ENCODE assay signal across 10 mouse cellular contexts in the genomic region with DNA sequence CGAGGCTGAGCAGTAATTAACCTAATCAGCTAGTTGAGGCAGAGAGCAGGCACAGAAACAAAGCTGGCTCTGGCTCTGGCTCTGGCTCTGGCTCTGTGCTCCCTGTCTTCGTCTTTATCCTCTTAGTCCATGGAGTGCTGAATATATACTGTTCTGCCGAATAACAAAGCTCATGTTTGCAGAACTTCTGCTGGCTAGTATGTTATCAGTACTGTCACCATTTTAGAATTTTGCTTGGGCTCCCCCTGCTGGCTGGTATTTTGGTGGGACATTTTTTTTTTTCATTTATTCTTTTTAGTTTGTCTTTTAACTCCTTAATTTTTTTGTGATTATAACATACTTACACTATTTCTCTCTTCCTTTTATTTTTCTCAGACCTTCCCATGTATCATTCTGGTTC.
A peak's percentile ranks its signal among the peaks of the same experiment; 100 is the strongest.
DNase-seq lines count a peak whose midpoint lies in the region; ATAC-seq and TF ChIP-seq lines count a peak whose summit lies in the region.
"Had no signal": no experiment of that assay in that cellular context is flagged by ENCODE, and none has a peak within 500 bp of the region (broad histone marks: within the 10 kb centered on the region; RNA-seq: fewer than 3 reads in every experiment).

No protein-coding gene starts in this region.

- no peaks in the 10 kb centered on the region for H3K79me2 ChIP-seq in MEL (ENCODE audit: control insufficient read depth, insufficient read depth, low read length, poor library complexity)

- H3K9ac ChIP-seq in MEL (ENCODE audit: control insufficient read depth, low read depth, low read length, poor library complexity, severe bottlenecking), result no peak overlapping the region
- no peak overlapping the region for H3K9ac ChIP-seq in forebrain, embryonic 16.5 days (replicated peaks; ENCODE audit: low read depth, low read length)

- no peaks in the 10 kb centered on the region for H3K27me3 ChIP-seq in MEL (ENCODE audit: control insufficient read depth in 1 of 2, insufficient read depth in 2 of 2, low read length in 2 of 2)
- no peaks in the 10 kb centered on the region for H3K27me3 ChIP-seq in forebrain, embryonic 16.5 days (replicated peaks; ENCODE audit: control insufficient read depth, insufficient read depth, low read length)
- H3K27me3 ChIP-seq: megakaryocyte, embryonic 14.5 days had no signal

- peak overlapping the region; percentile 57 for H3K27ac ChIP-seq in left cerebral cortex, adult 2 months
- H3K27ac ChIP-seq in MEL (ENCODE audit: control insufficient read depth, low read depth, low read length), result no peak overlapping the region
- H3K27ac ChIP-seq in forebrain, embryonic 16.5 days (ENCODE audit: low read length), result no peak overlapping the region

- 44% methylated on average over 3 of the region's 3 CpGs for WGBS in forebrain, embryonic 16.5 days

- H3K4me2 ChIP-seq in forebrain, embryonic 16.5 days (ENCODE audit: low read length), result no peak overlapping the region

- H3K4me3 ChIP-seq in left cerebral cortex, adult 2 months, result no peak overlapping the region
- no peak overlapping the region for H3K4me3 ChIP-seq in MEL (ENCODE audit: control insufficient read depth in 1 of 2, insufficient read depth in 1 of 2, low read depth in 2 of 2, low read length in 2 of 2)
- H3K4me3 ChIP-seq in forebrain, embryonic 16.5 days (replicated peaks; ENCODE audit: low read length), result no peak overlapping the region
- H3K4me3 ChIP-seq: erythroblast, embryonic 14.5 days; megakaryocyte, embryonic 14.5 days had no signal

- peak; percentile 69 for TF ChIP-seq CTCF in left cerebral cortex, adult 2 months (IDR thresholded peaks at IDR 0.05)
- peak; percentile 2 to 55 (median 15); a peak in 2 of 6 replicates for TF ChIP-seq CTCF in MEL (IDR thresholded peaks at IDR 0.05 in 2 of 3, conservative IDR thresholded peaks at IDR 0.05 in 1 of 3; ENCODE audit: control insufficient read depth in 1 of 3, insufficient read depth in 1 of 3, low read depth in 2 of 3, low read length in 3 of 3, poor library complexity in 1 of 3, severe bottlenecking in 1 of 3)

- no peak for TF ChIP-seq POLR2A in MEL (IDR thresholded peaks at IDR 0.05; ENCODE audit: control insufficient read depth in 1 of 2, insufficient read depth in 1 of 2, low read depth in 1 of 2, low read length in 2 of 2, poor library complexity in 1 of 2)

- DNase-seq in left cerebral cortex, adult 2 months (ENCODE audit: extremely low spot score in 1 of 2, low spot score in 2 of 2), result peak; percentile 36 to 54
- DNase-seq in left cerebral cortex, adult 8-10 months (ENCODE audit: low spot score in 2 of 2), result no peak
- peak; percentile 51 for DNase-seq in MEL (ENCODE audit: low read depth, low spot score)
- DNase-seq in brain, adult 2 months (ENCODE audit: low read depth, low spot score), result peak; percentile 61
- peak; percentile 18 to 52 for DNase-seq in gastrocnemius, postnatal 4 days (ENCODE audit: low spot score in 2 of 2)
- peak; percentile 55 to 67 for DNase-seq in layer of hippocampus, postnatal 10 days (ENCODE audit: low spot score in 2 of 2)
- DNase-seq in retina, postnatal 7 days (ENCODE audit: low read depth, low spot score), result peak; percentile 4

- H3K9me3 ChIP-seq in MEL (replicated peaks; ENCODE audit: insufficient read depth, low read length), result no peaks in the 10 kb centered on the region
- no peaks in the 10 kb centered on the region for H3K9me3 ChIP-seq in forebrain, embryonic 16.5 days (ENCODE audit: control insufficient read depth, low read length)
- H3K9me3 ChIP-seq: megakaryocyte, embryonic 14.5 days had no signal

- intact Hi-C loops in left cerebral cortex, adult 2 months (cut with DNase I), result loop anchor here (1.0 kb wide), 1 partner anchor 121 kb away; no protein-coding TSS in a partner anchor

- TF ChIP-seq EP300 in MEL (IDR thresholded peaks at IDR 0.05; ENCODE audit: low read depth in 1 of 2, low read length in 2 of 2), result no peak

- no peak for ATAC-seq in forebrain, embryonic 16.5 days

- H3K36me3 ChIP-seq in MEL (ENCODE audit: control insufficient read depth in 1 of 2, insufficient read depth in 2 of 2, low read length in 2 of 2), result no peaks in the 10 kb centered on the region
- H3K36me3 ChIP-seq in forebrain, embryonic 16.5 days (ENCODE audit: control insufficient read depth, insufficient read depth), result no peaks in the 10 kb centered on the region

- no peaks in the 10 kb centered on the region for H3K4me1 ChIP-seq in MEL (ENCODE audit: control insufficient read depth in 1 of 2, insufficient read depth in 2 of 2, low read length in 2 of 2)
- no peaks in the 10 kb centered on the region for H3K4me1 ChIP-seq in forebrain, embryonic 16.5 days (replicated peaks; ENCODE audit: control insufficient read depth, insufficient read depth, low read length)
- H3K4me1 ChIP-seq: megakaryocyte, embryonic 14.5 days had no signal

- TF ChIP-seq RAD21 in MEL (IDR thresholded peaks at IDR 0.05; ENCODE audit: low read depth, low read length), result peak; percentile 57

TF ChIP-seq in MEL, 35 proteins besides CTCF, POLR2A, EP300 and RAD21:
- no peak for TF ChIP-seq TAL1 (IDR thresholded peaks at IDR 0.05; ENCODE audit: low read length)
- peak; percentile 70 for TF ChIP-seq SMC3 (IDR thresholded peaks at IDR 0.05; ENCODE audit: low read depth, low read length)
- no peak for TF ChIP-seq KAT2A (conservative IDR thresholded peaks at IDR 0.05; ENCODE audit: low read depth, low read length)
- TF ChIP-seq MXI1 (IDR thresholded peaks at IDR 0.05; ENCODE audit: low read depth, low read length), result no peak
- no peak for TF ChIP-seq GABPA (IDR thresholded peaks at IDR 0.05; ENCODE audit: low read depth, low read length)
- TF ChIP-seq ZKSCAN1 (IDR thresholded peaks at IDR 0.05; ENCODE audit: low read depth, low read length), result no peak
- TF ChIP-seq CHD1 (IDR thresholded peaks at IDR 0.05; ENCODE audit: low read depth, low read length), result no peak
- TF ChIP-seq MYB (IDR thresholded peaks at IDR 0.05; ENCODE audit: low read depth, low read length), result no peak
- TF ChIP-seq POLR2AphosphoS2 (IDR thresholded peaks at IDR 0.05; ENCODE audit: low read length), result no peak
- TF ChIP-seq ZNF384 (IDR thresholded peaks at IDR 0.05; ENCODE audit: low read depth, low read length), result peak; percentile 91
- no peak for TF ChIP-seq MYC (IDR thresholded peaks at IDR 0.05; ENCODE audit: low read depth, low read length)
- peak; percentile 41 for TF ChIP-seq ZC3H11A (IDR thresholded peaks at IDR 0.05; ENCODE audit: low read depth, low read length)
- TF ChIP-seq GATA1 (IDR thresholded peaks at IDR 0.05; ENCODE audit: low read depth, low read length), result 0 out of 2 replicates have a peak, but pooled peaks have one; percentile 21
- no peak for TF ChIP-seq ZMIZ1 (IDR thresholded peaks at IDR 0.05; ENCODE audit: low read depth, low read length)
- TF ChIP-seq NRF1 (IDR thresholded peaks at IDR 0.05; ENCODE audit: insufficient read depth, low read depth, low read length, poor library complexity, severe bottlenecking), result no peak
- no peak for TF ChIP-seq SIN3A (IDR thresholded peaks at IDR 0.05; ENCODE audit: low read length)

Comparison
In these comparisons a context has a peak if more than half of its experiments do, and no peak if none do; other contexts are left out.
1. DNase-seq: peak in left cerebral cortex, adult 2 months (2 of 2), MEL (single experiment), brain, adult 2 months (single experiment), gastrocnemius, postnatal 4 days (2 of 2), layer of hippocampus, postnatal 10 days (2 of 2) and retina, postnatal 7 days (single experiment); none in left cerebral cortex, adult 8-10 months (0 of 2).